Mouse (Mus musculus) cerebellum, adult 9-11 months (tissue): ENCODE measurements around the gene Txndc9.

Source experiments
- DNase-seq: peaks from one replicate; pipeline ENCODE4 v3.0.0; 2022

Txndc9 gene

DNA sequence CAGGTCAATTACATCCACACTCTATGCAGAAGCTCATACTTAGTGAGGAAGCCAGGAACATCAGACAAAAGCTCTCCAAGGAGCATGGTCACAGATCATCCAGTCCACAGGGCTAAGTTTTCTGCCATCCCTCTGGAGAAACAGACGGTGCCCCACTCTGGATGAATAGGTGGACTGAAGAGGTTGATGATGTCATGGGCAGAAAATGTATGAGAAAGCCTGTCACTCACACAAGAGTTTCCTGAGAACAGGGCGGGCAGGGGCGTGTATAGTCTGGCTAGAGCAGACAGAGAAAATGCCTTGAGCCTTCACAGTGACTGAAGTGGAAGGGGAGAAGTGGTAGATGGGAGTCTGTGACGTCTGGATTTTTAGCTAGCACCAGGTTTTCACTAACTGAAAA is 26.2 kb downstream of the Txndc9 start:
- DNase-seq, result no peak

DNA sequence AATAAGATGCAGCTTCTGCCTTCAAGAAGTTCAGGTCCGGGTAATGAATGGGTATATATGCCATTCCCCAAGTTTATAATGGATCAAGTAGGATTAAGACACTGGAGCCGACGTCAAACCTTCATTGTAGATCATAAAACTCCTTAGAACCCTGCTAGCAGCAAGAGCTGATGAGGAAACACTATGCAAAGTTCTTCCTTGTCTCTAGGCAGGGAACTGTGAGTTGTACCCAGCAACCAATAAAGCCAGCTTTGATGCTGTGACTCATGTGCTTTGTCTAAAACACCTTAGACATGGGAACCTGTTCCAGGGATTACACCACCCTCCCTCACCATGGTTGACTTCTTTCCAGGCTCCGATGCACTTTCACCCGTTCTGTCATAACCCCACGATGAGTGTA is 28.9 kb downstream of the Txndc9 start:
- no peak for DNase-seq

DNA sequence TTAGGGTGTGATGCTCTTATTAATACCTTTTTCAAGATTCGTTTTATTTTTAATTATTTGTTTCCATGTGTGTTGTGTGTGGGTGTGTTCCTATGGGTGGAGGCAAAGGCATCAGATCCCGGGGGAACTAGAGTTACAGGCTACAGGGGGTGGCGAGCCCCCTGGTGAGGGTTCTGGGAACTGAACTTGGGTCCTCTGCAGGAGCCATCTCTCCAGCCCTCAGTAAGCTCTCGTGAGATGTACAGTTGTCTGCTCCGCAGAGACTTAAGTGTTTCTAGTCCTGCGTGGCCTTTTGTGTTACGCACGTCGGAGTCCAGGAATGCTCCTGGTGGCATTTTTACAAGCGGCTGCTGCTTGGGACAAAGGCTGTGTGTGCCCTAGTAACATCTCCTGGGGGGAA is 32.1 kb downstream of the Txndc9 start:
- no peak for DNase-seq

DNA sequence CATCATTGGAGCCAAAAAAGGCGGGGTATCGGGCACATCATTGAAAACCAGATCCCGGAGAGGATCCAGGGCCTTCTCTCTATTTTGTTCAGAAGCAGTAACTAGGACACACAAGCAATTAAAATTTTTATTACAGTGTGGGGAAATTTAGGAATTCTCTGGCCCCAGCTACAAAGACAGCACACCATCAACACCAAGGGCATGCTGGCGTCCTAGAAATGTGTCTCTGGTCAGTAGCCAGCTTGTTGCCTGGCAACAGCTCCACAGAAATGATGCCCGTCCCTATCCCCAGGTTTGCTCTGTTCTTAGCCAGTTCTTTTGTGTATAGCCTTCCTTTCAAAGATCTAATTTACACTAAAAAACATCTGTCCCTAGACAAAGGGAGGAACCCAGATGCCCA is 38.2 kb downstream of the Txndc9 start:
- peak; percentile 24 for DNase-seq

GRCm38 (mm10) chr1:37958516-37958915 is 39.2 kb downstream of the Txndc9 start:
- DNase-seq, result no peak

DNA sequence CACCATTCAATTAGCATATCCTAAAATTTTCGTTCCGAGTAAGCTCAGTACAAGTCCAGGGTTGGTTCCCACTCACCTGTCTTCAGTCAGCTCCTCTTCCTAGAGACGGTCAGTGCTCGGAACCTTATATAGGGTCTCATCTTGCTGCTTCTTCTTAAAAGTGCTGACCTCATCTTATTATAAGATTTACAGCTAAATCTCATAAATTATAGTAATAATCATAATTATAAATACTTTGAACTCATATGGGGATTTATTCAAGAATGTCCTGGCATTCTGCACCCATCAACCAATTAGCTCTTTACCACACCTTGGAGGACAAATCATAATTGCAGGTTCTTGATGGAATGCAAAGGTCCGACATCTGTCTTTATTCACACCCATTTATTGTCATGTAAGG is 40.0 kb downstream of the Txndc9 start, which contains the start of gene Lyg1:
Lyg1 (minus strand) TSS at position 101 of the 400 bp plus-strand sequence.
- no peak for DNase-seq

GRCm38 (mm10) chr1:37956690-37957431 is 40.8 kb downstream of the Txndc9 start:
- no peak for DNase-seq

- no peak for DNase-seq
These were observed 42.4 kb downstream of the Txndc9 start for GRCm38 (mm10) chr1:37955251-37955650.

DNA sequence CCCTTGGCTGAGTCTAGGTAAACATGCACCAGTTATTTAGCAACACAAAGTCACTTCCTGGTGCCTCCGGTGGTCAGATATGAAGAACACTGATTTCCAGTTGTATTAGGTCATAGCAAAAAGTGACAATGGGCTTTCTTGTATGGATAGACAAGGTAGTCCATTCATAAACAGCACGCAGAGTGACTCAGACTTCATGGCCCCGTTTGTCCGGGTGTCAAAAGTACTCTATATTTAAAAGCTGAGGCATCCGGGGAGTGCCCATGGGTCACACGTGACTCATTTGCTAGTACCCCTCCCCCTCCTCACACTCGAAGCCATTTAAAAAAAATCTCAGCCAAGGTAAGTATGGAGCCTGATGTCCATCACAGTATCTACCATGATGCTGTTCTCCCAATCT is 42.9 kb downstream of the Txndc9 start:
- no peak for DNase-seq

DNA sequence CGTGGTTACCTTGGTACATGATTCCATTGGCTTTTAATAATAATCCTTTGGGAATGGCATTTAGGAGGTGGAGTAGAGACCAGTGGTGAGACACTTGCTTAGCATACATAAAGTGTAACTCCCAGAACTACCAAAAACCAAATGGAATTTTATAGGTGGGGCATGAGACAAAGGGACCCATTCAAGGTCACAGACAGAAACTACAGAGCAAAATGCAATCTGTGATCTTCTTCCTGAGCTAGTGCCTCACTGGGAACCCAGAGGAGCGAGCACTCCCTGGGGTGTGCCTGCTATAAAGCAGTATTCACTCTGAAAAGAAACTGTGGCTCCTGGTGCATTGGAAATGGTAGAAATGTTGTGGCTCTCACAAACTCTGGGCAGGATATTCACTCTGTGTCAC is 48.8 kb downstream of the Txndc9 start:
- DNase-seq, result no peak
